Mouse (Mus musculus): Measurements from ENCODE around the gene Glrx. TPM values are rescaled to one million over a fixed set of nuclear protein-coding genes. Genes with fewer than 3 reads are reported as not detected.

Gene Glrx
- polyA plus RNA-seq (2015; fragmentation: Nextera tagmentation; extraction: Ambion mirVana), result 34.9 and 37.9 TPM in 2 replicates

- Histone ChIP-seq H3K27me3 (no peaks in the 10 kb centered on the region), H3K27ac (peak within 1 kb of the TSS; percentile 72), H3K9me3 (no peaks in the 10 kb centered on the region), H3K4me2 (replicated peaks) (peak within 1 kb of the TSS; percentile 83), H3K36me3 (no peaks in the 10 kb centered on the region), H3K4me1 (peaks cover 29% of the 10 kb centered on the region), H3K4me3 (peak within 1 kb of the TSS; percentile 49), H3K9ac (peak within 1 kb of the TSS; percentile 77)
- 1% methylated on average over 12 of the region's 12 CpGs for WGBS
- peak; percentile 93 for ATAC-seq (ENCODE audit: low FRiP score, low read depth)
Observed at GRCm38 (mm10) chr13:75839719-75840481, at the start of gene Glrx. TSS of gene Glrx (plus strand) at chr13:75839868.

- Histone ChIP-seq H3K27me3 (no peaks in the 10 kb centered on the region), H3K4me1 (no peaks in the 10 kb centered on the region), H3K27ac (no peak overlapping the region), H3K4me2 (replicated peaks) (no peak overlapping the region), H3K36me3 (no peaks in the 10 kb centered on the region), H3K4me3 (no peak overlapping the region), H3K9ac (no peak overlapping the region), H3K9me3 (no peaks in the 10 kb centered on the region)
- WGBS, result 82% methylated on average over 1 of the region's 1 CpGs
- ATAC-seq (ENCODE audit: low FRiP score, low read depth), result no peak
Observed at GRCm38 (mm10) chr13:75790550-75791205, 49.0 kb upstream of the Glrx start.

GRCm38 (mm10) chr13:75793863-75794629 is 45.6 kb upstream of the Glrx start:
- no peak overlapping the region for H3K4me2 ChIP-seq (replicated peaks)
- no peak for ATAC-seq (ENCODE audit: low FRiP score, low read depth)

GRCm38 (mm10) chr13:75797369-75798141 is 42.1 kb upstream of the Glrx start:
- no peak overlapping the region for H3K9ac ChIP-seq

More at GRCm38 (mm10) chr13:75793863-75794629, 45.6 kb upstream of the Glrx start:
- Histone ChIP-seq H3K9ac (no peak overlapping the region), H3K9me3 (no peaks in the 10 kb centered on the region), H3K27me3 (no peaks in the 10 kb centered on the region), H3K27ac (no peak overlapping the region), H3K4me3 (no peak overlapping the region), H3K4me1 (peaks cover 4% of the 10 kb centered on the region; the same call in 1 of the 2 replicates), H3K36me3 (no peaks in the 10 kb centered on the region)
- WGBS, result 67% methylated on average over 6 of the region's 6 CpGs

GRCm38 (mm10) chr13:75798413-75799302 is 41.0 kb upstream of the Glrx start:
- no peak overlapping the region for H3K27ac ChIP-seq
- no peaks in the 10 kb centered on the region for H3K9me3 ChIP-seq
- H3K36me3 ChIP-seq, result no peaks in the 10 kb centered on the region
- no peak overlapping the region for H3K9ac ChIP-seq
- no peak overlapping the region for H3K4me2 ChIP-seq (replicated peaks)
- H3K27me3 ChIP-seq, result no peaks in the 10 kb centered on the region
- H3K4me3 ChIP-seq, result no peak overlapping the region
- no peak for ATAC-seq (ENCODE audit: low FRiP score, low read depth)
- H3K4me1 ChIP-seq, result peaks cover 4% of the 10 kb centered on the region; the same call in 1 of the 2 replicates
- WGBS, result 67% methylated on average over 7 of the region's 7 CpGs

More at GRCm38 (mm10) chr13:75797369-75798141, 42.1 kb upstream of the Glrx start:
- WGBS, result 30% methylated on average over 18 of the region's 18 CpGs
- Histone ChIP-seq H3K36me3 (no peaks in the 10 kb centered on the region), H3K27ac (no peak overlapping the region), H3K4me2 (replicated peaks) (peak overlapping the region; percentile 64), H3K9me3 (no peaks in the 10 kb centered on the region), H3K27me3 (no peaks in the 10 kb centered on the region), H3K4me3 (peak overlapping the region; percentile 30), H3K4me1 (peaks cover 4% of the 10 kb centered on the region; the same call in 1 of the 2 replicates)
- peak; percentile 97 for ATAC-seq (ENCODE audit: low FRiP score, low read depth)

- Histone ChIP-seq H3K27ac (no peak overlapping the region), H3K4me2 (replicated peaks) (no peak overlapping the region), H3K4me1 (peaks cover 4% of the 10 kb centered on the region; the same call in 1 of the 2 replicates), H3K9ac (no peak overlapping the region), H3K36me3 (no peaks in the 10 kb centered on the region), H3K9me3 (no peaks in the 10 kb centered on the region), H3K27me3 (no peaks in the 10 kb centered on the region), H3K4me3 (no peak overlapping the region)
- no peak for ATAC-seq (ENCODE audit: low FRiP score, low read depth)
- WGBS, result 90% methylated on average over 3 of the region's 3 CpGs
Observed at GRCm38 (mm10) chr13:75799421-75799820, 40.2 kb upstream of the Glrx start.

GRCm38 (mm10) chr13:75807969-75808368 is 31.7 kb upstream of the Glrx start:
- no peak overlapping the region for H3K4me2 ChIP-seq (replicated peaks)
- no peak for ATAC-seq (ENCODE audit: low FRiP score, low read depth)
- 84% methylated on average over 1 of the region's 1 CpGs for WGBS
- no peak overlapping the region for H3K9ac ChIP-seq
- H3K36me3 ChIP-seq, result no peaks in the 10 kb centered on the region
- H3K27ac ChIP-seq, result no peak overlapping the region
- no peaks in the 10 kb centered on the region for H3K27me3 ChIP-seq
- H3K4me3 ChIP-seq, result no peak overlapping the region
- H3K9me3 ChIP-seq, result no peaks in the 10 kb centered on the region
- H3K4me1 ChIP-seq, result no peaks in the 10 kb centered on the region

GRCm38 (mm10) chr13:75809957-75810356 is 29.7 kb upstream of the Glrx start:
- no peaks in the 10 kb centered on the region for H3K36me3 ChIP-seq
- H3K27ac ChIP-seq, result no peak overlapping the region
- H3K9ac ChIP-seq, result no peak overlapping the region
- H3K4me3 ChIP-seq, result no peak overlapping the region
- H3K4me1 ChIP-seq, result no peaks in the 10 kb centered on the region
- H3K9me3 ChIP-seq, result no peaks in the 10 kb centered on the region
- 56% methylated on average over 1 of the region's 1 CpGs for WGBS
- no peak overlapping the region for H3K4me2 ChIP-seq (replicated peaks)
- ATAC-seq (ENCODE audit: low FRiP score, low read depth), result no peak
- H3K27me3 ChIP-seq, result no peaks in the 10 kb centered on the region

GRCm38 (mm10) chr13:75817183-75817582 is 22.5 kb upstream of the Glrx start:
- no peak for ATAC-seq (ENCODE audit: low FRiP score, low read depth)
- H3K4me1 ChIP-seq, result no peaks in the 10 kb centered on the region

GRCm38 (mm10) chr13:75818486-75818885 is 21.2 kb upstream of the Glrx start:
- no peak overlapping the region for H3K27ac ChIP-seq
- WGBS, result 51% methylated on average over 3 of the region's 3 CpGs
- no peaks in the 10 kb centered on the region for H3K9me3 ChIP-seq
- no peaks in the 10 kb centered on the region for H3K36me3 ChIP-seq
- H3K9ac ChIP-seq, result no peak overlapping the region
- H3K4me2 ChIP-seq (replicated peaks), result no peak overlapping the region
- no peak for ATAC-seq (ENCODE audit: low FRiP score, low read depth)
- no peak overlapping the region for H3K4me3 ChIP-seq
- H3K27me3 ChIP-seq, result no peaks in the 10 kb centered on the region
- no peaks in the 10 kb centered on the region for H3K4me1 ChIP-seq

More at GRCm38 (mm10) chr13:75817183-75817582, 22.5 kb upstream of the Glrx start:
- no peaks in the 10 kb centered on the region for H3K9me3 ChIP-seq
- H3K27ac ChIP-seq, result no peak overlapping the region
- no peaks in the 10 kb centered on the region for H3K36me3 ChIP-seq
- no peak overlapping the region for H3K4me3 ChIP-seq
- no peak overlapping the region for H3K9ac ChIP-seq
- WGBS, result 95% methylated on average over 2 of the region's 2 CpGs
- H3K27me3 ChIP-seq, result no peaks in the 10 kb centered on the region
- no peak overlapping the region for H3K4me2 ChIP-seq (replicated peaks)
